Mouse (Mus musculus): ENCODE data around the gene Klhl25.
"Not testable (repeated sequence)": the region's sequence is repeated elsewhere in the genome, so short reads cannot be mapped to it uniquely, and the experiment has no call there.

GRCm38 (mm10) chr7:75919745-75920144 lies 71.6 kb downstream of the Klhl25 start:
- not testable (repeated sequence) for TF ChIP-seq CTCF (IDR thresholded peaks at IDR 0.05; ENCODE audit: borderline replicate concordance, extremely low read depth, insufficient read depth, insufficient read length); POLR2A (IDR thresholded peaks at IDR 0.05; ENCODE audit: borderline replicate concordance, extremely low read depth, insufficient read depth, insufficient read length, poor library complexity, severe bottlenecking)
